Mouse (Mus musculus) kidney, adult 2 months (tissue): ENCODE data around the gene Copz1.

Experiments
- CTCF ChIP-seq: fragments of 200-500 bp; conservative IDR thresholded peaks from 2 replicates; pipeline ENCODE4 v1.5.1; 2011; ENCODE audit warnings: low read depth, mild to moderate bottlenecking, control low read depth, low read length, moderate library complexity, mixed read lengths; ENCODE audit not compliant: insufficient read depth, insufficient read length
- POLR2A ChIP-seq: fragments of 200-500 bp; IDR thresholded peaks from one replicate; pipeline ENCODE4 v1.6.1; 2011; ENCODE audit warnings: low read depth, low read length, control low read depth

DNA sequence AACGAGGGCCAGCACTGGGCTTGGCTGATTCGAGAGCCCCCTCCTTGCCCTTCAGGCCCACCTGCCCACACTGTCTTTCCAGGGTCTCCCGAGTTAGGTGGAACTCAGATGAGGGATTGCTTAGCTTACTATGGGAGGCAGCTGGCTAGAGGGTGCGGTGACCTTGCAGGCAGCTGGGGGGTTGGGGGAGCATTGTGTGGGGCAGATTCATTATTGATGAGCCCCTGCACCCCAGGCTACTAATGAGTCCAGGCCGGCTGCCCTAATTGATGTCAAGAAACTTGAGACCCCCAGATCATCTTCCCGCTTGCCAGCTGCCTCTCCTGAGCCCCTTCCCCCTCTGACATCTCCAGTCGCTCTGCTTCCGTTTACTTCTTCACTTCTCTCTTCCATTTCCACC is 69.0 kb downstream of the Copz1 start:
- TF ChIP-seq CTCF (no peak), POLR2A (no peak)
